Mouse (Mus musculus) megakaryocyte, adult 5-6 weeks (primary cell): ENCODE measurements around the gene Mgat2. TPM values are rescaled to one million over a fixed set of nuclear protein-coding genes. Genes with fewer than 3 reads are reported as not detected.
A peak's percentile ranks its signal among the peaks of the same experiment; 100 is the strongest.

ENCODE experiments used
- ATAC-seq: 2 replicates; pipeline ENCODE4 v1.8.0; 2016; ENCODE audit warnings: mild to moderate bottlenecking, inconsistent platforms; ENCODE audit not compliant: poor library complexity, severe bottlenecking
- total RNA-seq, 2 experiments: library from RNA; stranded (forward) in 1 of 2; stranded (reverse) in 1 of 2; fragments of 153-499, 151-499 nt in 1 of 2; fragments of 221-1000, 200-1000 nt in 1 of 2; gene quantifications; 2 replicates each; pipeline versions ENCODE4 v1.2.3 to v1.2.4; 2015 to 2017

Gene Mgat2
- total RNA-seq, 2 experiments from 2014 or later, result 91.6 to 91.9 TPM

DNA sequence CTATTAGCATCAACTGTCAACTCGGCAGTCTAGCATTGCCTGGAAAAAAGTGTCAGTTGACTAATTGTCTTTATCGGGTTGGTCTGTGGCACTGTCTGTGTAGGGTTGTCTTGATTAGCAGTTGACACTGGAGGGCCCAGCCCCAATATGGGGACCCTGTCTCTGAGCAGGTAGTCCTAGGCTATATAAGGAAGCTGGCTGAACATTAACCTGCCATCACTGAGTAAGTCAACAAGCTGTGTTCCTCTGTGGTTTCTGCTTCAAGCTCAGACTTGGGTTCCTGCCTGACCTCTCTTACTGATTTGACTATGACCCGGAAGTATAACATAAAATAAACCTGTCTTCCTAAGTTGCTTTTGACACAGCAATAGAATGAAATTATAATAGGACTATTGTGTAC lies 8.0 kb upstream of the Mgat2 start:
- ATAC-seq, result no peak

DNA sequence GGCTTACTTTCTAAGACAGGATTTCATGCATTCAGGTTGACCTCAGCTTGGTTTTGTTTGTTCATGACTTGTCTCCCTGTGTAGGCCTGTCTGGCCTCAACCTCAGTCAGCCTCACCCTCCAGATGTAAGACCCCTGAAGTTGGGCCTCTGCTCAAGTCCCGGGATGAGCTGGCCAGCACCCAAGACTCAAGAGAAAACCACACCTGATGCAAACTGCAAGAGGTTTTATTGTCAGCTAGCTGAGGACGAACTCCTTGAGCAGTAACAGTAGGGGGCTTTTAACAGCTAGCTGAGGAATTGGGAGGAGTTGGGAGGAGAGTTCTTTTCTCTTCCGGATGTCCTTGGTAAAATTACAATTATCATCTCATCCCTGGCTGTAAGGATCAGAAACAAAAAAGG lies 6.4 kb upstream of the Mgat2 start:
- ATAC-seq, result no peak

DNA sequence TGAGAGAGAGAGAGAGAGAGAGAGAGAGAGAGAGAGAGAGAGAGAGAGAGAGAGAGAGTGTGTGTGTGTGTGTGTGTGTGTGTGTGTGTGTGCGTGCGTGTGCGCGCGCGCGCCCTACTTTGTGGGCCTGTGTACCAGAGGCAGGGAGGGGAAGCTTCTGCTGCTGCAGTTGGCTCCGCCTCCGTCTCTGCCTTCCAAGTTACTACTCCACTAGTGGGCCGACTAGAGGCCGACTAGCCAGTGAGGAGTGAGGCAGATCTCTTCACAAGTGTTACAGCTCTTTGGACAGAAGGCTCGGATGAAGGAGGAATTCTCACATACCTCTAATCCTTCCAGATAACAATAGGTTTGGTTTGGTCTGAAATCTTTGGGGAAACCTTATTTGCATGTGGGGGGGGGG lies 4.6 kb upstream of the Mgat2 start:
- ATAC-seq, result no peak

DNA sequence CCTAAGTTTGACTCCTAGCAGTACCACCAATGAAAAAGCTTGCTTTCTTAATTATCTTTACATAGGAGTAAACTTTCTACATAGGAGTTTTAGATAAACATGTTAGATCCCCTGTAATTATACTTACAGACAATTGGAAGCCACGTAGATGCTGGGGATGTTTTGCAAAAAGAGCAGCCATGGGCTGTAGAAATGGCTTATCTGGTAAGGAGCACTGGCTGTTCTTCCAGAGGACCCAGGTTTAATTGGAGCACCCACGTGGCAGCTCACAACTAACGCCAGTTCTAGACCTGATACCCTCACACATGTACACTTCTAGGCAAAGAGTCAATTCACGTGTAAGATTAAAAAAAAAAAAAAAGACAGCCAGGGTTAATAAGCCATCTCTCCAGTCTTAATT lies 2.2 kb upstream of the Mgat2 start:
- ATAC-seq, result no peak

DNA sequence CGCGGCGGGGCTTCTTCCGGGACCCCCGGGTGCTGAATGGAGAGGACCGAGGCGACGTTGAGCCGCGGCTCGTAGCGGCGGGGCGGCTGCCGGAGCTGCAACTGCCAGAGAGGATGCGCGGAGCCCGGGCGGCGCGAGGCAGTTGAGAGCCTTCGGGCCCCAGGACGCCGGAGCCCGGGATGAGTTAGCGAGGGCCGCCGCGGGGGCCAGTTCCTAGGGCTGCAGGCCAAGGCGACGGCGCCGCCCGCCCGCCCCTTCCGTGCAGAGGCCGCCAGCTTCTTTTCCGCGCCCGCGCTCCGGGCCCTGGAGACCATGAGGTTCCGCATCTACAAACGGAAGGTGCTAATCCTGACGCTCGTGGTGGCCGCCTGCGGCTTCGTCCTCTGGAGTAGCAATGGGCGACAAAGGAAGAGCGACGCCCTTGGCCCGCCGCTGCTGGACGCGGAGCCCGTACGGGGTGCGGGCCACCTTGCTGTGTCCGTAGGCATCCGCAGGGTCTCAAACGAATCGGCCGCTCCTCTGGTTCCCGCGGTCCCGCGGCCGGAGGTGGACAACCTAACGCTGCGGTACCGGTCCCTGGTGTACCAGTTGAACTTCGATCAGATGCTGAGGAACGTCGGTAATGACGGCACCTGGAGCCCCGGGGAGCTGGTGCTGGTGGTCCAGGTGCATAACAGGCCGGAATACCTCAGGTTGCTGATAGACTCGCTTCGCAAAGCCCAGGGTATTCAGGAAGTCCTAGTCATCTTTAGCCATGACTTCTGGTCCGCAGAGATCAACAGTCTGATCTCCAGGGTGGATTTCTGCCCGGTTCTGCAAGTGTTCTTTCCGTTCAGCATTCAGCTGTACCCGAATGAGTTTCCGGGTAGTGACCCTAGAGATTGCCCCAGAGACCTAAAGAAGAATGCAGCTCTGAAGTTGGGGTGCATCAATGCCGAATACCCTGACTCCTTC lies 662 bp downstream of the Mgat2 start:
- ATAC-seq, result peak; percentile 65

DNA sequence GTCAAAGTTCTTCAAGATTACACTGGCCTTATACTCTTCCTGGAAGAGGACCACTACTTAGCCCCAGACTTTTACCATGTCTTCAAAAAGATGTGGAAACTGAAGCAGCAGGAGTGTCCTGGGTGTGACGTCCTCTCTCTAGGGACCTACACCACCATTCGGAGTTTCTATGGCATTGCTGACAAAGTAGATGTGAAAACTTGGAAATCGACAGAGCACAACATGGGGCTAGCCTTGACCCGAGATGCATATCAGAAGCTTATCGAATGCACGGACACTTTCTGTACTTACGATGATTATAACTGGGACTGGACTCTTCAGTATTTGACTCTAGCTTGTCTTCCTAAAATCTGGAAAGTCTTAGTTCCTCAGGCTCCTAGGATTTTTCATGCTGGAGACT lies 1.4 kb downstream of the Mgat2 start:
- ATAC-seq, result no peak

DNA sequence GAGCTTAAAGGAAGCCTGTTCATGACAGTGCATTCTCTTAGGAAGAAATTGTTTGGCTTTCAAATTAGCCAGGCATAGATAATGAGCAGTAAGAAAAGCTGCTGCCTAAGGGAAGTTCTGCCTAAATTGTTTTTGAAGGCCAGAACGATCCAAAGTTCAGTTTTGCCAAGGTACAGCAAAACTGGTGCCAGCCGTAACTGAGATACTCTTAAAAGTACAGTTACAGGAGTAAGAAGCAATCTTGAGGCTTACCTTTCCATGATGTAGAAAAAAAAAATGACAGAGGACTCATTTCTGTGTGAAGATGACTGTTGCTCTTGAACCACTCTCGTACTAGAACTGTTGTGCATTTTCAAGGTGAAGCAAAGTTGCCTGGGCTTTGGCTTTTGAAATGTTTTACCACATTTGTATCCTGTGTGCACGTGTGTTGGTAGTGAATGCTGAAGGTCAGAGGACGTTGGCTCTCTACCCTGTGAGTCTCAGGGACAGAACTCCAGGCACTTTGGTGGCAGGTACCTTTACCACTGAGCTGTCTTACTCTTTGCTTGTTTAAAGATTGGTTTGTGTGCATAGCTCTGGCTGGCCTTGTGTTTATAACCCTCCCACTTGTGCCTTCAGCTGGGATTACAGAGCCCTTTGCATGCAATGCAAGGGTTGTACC lies 3.0 kb downstream of the Mgat2 start:
- no peak for ATAC-seq

DNA sequence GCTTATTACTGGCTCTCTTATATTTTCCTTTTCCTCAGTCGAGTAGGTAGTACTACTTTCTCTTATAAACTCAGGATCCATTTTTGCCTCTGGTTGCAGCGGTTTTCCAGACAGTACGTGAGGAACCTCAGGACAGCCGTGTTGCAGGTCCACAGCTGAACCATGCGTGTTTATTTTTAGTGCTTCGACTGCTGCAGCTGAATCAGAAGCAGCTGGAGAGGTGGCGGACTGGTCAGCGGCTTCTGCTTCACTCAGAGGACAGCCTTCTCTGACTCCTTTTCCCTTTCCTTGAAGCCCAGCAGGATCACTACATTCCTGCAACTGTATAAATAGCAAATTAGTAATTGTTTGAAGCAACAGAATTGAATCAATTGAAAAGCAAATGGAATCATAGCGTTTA lies 6.1 kb downstream of the Mgat2 start:
- ATAC-seq, result no peak

DNA sequence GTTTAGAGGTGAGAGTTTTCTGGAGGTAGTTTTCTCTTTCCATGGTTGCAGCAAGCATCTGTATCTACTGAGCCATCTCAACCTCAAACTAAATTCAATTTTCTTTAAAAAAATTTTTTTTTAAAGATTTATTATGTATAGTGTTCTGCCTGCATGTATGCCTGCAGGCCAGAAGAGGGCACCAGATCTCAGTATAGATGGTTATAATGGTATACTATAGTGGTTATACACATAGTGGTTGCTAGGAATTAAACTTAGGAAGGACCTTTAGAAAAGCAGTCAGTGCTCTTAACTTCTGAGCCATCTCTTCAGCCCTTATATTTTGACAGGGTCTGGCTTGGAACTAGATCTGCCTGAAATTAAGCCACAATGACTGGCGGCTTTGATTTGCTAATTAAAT lies 6.6 kb downstream of the Mgat2 start:
- ATAC-seq, result peak; percentile 52; the same call in 1 of the 2 replicates

DNA sequence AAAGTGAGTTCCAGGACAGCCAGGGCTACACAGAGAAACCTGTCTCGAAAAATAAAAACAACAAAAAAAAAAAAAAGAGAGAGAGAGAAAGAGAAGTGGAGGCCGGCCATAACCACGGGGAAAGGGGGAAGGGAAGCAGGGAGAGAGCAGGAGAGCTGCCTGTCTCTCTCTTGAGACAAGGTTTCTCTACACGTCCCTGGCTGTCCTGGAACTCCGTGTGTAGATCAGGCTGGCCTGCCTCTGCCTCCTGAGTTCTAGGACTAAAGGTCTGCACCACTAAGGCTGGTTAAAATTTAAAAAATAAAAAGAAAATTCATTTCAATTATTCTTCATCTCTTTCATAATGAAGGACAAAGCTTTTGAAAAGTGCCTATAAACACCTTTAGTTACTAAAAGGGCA lies 7.4 kb downstream of the Mgat2 start:
- ATAC-seq, result no peak

DNA sequence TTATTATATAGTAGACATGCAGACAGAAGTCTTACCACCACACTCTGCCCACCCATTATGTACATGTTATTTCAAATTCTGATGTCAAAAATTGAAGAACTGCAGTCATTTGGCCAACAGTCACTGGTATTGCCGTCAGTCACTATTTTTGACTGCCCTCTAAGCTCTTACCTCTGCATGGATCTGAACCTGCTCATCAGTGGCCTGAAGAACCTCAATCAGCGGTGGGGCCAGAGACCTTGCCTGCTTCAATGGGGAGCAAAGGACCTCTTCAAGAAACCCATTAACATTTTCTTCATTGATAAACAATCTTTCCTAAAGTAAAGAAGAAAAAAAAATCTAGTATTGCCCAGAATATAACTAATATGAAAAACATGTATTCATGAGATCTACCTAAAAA lies 8.7 kb downstream of the Mgat2 start:
- ATAC-seq, result no peak

DNA sequence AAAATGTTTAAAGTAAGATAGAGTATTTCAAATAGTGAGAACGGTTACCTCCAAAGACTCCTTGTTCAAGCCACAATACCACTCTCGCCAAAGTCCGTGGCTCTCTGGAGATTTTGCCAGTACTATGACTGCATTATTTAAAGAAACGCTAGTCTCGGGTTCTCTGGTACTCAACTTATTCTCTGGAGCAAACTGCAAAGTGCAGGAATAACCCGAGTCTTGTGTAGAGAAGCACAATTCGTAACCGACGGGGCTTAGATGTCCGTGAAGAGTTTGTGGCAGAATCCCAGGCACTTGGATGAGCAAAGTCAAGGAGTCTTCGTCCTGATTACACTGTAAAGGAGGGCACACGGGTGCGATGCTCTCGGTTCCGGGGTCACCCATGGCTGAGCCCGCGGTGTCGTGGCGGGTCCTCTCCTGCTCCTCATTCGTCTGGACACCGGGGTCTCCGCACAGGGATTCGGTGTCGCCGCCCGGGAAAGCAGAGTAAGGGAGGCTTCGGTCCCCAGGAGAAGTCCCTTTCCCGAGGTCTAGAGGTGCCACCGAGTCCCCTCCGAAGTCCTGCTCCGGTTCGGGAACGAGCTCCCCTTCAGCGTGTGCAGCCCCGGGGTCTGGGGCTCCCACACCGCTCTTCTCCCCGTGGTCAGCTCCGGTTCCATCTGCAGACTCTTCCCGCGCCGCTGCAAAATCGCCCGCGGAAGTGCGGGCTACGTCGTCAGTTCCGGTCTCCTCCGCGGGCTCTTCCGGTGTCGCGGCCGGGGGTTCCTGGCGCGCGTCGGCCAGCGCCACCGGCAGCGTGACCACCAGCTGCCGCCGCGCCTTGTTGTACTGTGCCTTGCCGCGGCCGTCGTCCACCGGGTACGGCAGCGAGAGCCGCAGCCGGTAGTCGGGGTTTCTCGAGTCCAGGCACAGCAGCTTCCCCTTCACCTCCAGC lies 12.8 kb downstream of the Mgat2 start, which contains the start of gene Gm49383:
TSS of gene Gm49383 (minus strand) at position 661 of the 934 bp plus-strand sequence.
- ATAC-seq, result peak; percentile 86

DNA sequence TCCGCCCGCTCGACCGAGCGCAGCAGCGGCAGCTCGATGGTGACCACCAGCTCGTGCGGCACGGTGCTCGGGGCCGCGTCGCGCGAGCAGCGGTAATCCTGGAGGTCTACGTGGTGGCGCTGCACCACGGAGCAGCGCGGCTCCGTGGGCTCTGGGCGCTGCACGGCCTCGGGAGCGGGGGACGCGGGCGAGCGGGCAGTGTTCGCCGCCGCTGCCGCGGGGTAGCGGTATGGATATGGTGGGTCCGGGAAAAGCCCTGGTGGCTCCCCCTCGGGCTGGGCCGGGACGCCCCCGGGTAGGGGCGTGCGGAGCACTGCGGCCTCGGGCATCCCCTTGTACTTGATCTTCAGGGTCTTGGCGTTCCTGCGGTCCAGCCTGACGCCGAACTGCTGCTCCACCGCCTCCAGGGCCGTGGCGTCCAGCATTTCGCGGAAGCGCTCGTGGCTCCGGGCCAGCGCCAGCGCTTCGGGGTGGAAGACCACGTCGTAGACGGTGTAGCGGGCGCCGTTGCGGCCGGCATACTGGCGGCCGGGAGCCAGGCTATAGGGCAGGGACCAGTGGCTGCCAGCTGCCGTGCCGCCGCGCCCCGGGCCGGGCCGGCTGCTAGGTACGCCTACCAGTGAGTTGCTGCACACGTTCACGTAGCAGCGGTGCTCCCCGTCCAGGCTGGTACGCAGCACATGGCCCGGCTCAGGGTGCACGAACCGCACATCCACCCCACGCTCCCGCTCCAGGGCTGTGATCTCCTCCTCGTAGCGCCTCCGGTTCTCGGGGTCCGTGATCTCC lies 13.6 kb downstream of the Mgat2 start:
- ATAC-seq, result peak; percentile 50

DNA sequence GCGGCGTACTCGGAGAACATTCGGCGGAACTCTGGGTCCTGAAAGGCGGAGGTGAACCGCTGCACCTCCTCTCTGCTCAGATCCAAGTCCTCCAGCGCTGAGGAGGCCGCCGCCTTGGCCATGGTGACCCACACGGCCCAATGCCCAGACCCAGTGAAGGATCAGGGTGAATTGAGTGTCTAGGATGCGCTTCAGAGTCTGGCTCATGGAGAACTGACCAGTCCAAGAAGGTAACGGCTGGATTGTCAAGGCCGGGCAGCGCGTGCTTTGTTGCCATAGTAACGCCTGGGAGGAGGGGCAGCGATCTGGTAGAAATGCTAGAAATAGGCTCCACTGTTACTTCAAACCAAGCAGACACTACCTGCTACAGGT lies 14.2 kb downstream of the Mgat2 start, which contains the start of gene Dnaaf2:
TSS of gene Dnaaf2 (minus strand) at position 266 of the 372 bp plus-strand sequence.
- peak; percentile 34 for ATAC-seq

DNA sequence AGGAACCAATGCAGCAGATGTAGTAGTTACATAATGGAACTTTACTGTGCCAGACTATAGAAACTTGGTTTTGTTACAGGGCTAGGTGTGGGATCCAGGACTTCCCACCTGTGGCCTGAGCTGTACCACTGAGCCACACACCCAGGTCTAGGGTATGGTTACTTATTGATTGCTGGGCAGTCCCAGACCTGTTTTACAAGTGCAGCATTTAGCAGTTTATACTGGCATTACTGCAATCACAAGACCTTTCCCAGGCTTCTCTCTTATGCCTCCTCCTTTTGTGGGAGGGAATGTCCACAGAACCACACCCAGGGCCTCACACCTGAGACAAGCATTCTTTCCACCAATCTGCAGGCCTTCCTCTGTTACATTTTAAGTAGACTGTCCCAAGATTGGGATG lies 15.0 kb downstream of the Mgat2 start:
- no peak for ATAC-seq

DNA sequence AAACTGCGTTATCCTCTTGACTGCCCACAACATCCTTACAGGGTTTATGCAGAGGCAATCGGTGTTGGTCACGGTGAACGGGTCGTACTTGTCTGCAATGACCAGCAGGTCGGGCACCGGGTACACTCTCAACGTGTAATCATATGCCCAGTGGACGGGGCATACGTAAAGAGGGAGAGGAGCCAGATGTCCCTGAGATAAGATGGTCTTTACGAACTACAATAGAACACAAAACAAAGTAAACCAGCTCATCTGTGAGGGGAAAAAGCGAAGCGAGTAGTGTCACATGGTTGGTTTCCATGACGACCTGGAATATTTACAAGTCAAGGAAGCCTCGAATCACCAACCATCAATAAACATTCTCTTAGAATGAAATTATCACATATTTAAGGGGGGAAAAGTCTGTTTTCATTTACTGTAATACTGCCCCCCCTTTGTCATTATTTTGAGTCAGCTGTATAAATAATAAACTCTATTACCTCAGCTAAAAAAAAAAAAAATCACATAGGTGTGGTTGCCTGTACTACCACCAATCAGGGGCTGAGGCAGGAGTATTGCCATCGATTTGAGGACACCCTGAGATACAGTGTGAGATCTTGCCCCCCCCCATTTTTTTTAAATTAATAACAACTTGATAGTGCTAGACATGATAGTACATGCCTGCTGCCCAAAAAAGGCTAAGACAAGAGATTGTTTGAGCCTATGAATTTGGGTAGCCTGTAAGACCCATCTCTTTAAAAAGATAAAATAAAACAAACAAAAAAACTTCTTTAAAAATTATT lies 20.3 kb downstream of the Mgat2 start, which contains the start of gene Gm49384:
TSS of gene Gm49384 (minus strand) at position 216 of the 782 bp plus-strand sequence.
- ATAC-seq, result no peak

DNA sequence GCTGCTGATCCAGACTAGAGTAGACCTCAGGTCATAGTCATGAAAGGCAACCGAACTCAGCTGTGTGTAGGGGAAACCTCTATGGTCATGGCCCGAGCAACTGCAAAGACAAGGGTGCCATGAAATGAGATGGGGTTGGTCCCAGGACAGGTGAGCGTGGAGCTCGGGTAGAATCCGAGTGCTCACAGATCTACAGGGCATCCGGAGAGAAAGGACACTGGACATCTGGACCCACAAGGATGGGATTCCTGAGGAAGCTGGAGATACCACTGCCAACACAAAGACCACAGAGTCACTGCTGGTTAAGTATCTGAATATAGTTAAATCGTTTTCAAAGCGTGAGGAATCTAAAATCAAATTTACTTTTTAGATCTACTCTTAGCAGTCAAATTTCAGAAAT lies 23.4 kb downstream of the Mgat2 start:
- no peak for ATAC-seq

DNA sequence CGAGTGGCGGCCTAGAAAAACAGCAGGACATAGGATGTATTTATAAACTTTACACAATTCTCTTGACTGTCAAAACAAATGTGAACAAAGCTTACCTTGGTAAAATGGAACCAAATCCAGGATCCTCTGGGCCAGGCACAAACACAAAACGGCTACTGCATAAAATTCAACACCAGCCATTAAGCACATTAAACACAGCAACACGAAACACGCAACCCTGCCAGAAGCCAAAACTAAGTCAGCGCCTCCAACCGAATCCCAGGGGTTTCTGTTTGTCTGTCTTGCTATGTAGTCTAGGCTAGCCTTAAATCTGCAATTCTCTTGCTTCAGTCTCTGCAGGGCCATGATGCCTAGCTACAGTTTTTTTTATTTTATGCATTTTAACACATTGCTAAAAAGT lies 24.0 kb downstream of the Mgat2 start:
- no peak for ATAC-seq

DNA sequence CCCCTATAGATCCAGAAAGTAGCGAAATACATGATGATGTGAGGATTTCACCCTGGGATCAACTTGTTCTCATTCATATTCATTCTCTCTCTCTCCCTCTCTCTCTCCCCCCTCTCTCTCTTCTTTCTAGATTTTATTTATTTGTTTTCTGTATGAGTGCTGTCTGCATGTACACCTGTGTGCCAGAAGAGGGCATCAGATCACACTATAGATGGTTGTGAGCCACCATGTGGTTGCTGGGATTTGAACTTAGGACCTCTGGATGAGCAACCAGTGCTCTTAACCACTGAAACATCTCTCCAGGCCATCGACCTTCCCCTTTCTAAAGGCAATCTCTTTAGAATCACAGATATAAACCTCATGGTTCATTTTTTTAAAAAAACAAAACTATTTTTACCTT lies 24.6 kb downstream of the Mgat2 start:
- ATAC-seq, result no peak
